9 mouse cellular contexts compared by ENCODE assay signal in the genomic region with DNA sequence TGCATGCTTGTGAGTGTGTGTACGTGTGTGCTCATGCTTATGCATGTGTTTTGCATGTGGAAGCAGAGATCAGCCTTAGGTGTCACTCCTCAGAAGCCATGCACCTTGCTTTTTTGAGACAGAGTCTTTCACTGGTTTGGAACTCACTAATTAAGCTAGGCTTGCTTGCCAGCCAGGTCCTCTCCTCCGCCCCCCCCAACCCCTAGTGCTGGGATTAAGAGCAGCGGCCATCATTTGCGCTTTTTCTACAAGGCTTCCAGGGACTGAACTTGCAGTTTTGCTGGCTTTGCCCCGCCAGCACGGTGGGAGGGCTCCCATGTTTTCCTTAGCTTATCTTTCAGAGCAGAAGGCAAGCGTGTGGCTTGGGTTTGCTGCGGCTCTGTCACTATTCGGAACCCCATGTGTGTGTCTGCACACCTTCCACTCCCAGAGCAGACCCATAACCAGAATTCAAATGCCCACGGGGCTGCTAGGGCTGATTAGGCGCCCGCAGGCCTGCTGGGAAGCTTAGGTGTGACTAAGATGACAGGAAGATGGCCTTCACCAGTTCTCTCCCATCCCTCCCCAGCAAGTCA. TPM values are rescaled to one million over a fixed set of nuclear protein-coding genes. Genes with fewer than 3 reads are reported as not detected.
DNase-seq lines count a peak whose midpoint lies in the region; ATAC-seq lines count a peak whose summit lies in the region.
"Had no signal": no experiment of that assay in that cellular context is flagged by ENCODE, and none has a peak within 500 bp of the region (broad histone marks: within the 10 kb centered on the region; RNA-seq: fewer than 3 reads in every experiment).

No protein-coding gene starts in this region.

- no peak overlapping the region for H3K27ac ChIP-seq in kidney, embryonic 16.5 days (ENCODE audit: low read length)
- 0 out of 2 replicates have a peak overlapping the region, but pooled peaks have one; percentile 4 for H3K27ac ChIP-seq in hindbrain, embryonic 12.5 days
- H3K27ac ChIP-seq in midbrain, embryonic 13.5 days: peak overlapping the region; percentile 51

- ATAC-seq in kidney, embryonic 16.5 days (ENCODE audit: low FRiP score, low TSS enrichment): no peak
- ATAC-seq in hindbrain, embryonic 12.5 days (ENCODE audit: low FRiP score): no peak
- no peak for ATAC-seq in midbrain, embryonic 13.5 days

- no peaks in the 10 kb centered on the region for H3K36me3 ChIP-seq in kidney, embryonic 16.5 days (ENCODE audit: insufficient read depth, low read length)
- H3K36me3 ChIP-seq in hindbrain, embryonic 12.5 days: no peaks in the 10 kb centered on the region
- no peaks in the 10 kb centered on the region for H3K36me3 ChIP-seq in midbrain, embryonic 13.5 days

- H3K4me1 ChIP-seq in kidney, embryonic 16.5 days (ENCODE audit: insufficient read depth, low read length): peaks cover 25% of the 10 kb centered on the region
- H3K4me1 ChIP-seq in hindbrain, embryonic 12.5 days: peaks cover 40% of the 10 kb centered on the region
- H3K4me1 ChIP-seq in midbrain, embryonic 13.5 days (replicated peaks): peaks cover 43% of the 10 kb centered on the region

- 0 out of 2 replicates have a peak overlapping the region, but pooled peaks have one; percentile 25 for H3K9ac ChIP-seq in kidney, embryonic 16.5 days (replicated peaks; ENCODE audit: low read length)
- H3K9ac ChIP-seq in hindbrain, embryonic 12.5 days: no peak overlapping the region
- H3K9ac ChIP-seq in midbrain, embryonic 13.5 days (replicated peaks): peak overlapping the region; percentile 10; the same call in 1 of the 2 replicates

- H3K27me3 ChIP-seq in kidney, embryonic 16.5 days (ENCODE audit: insufficient read depth, low read length): peaks cover 14% of the 10 kb centered on the region
- H3K27me3 ChIP-seq in hindbrain, embryonic 12.5 days: peaks cover 69% of the 10 kb centered on the region
- peaks cover 76% of the 10 kb centered on the region for H3K27me3 ChIP-seq in midbrain, embryonic 13.5 days

- H3K4me2 ChIP-seq in kidney, embryonic 16.5 days (replicated peaks; ENCODE audit: low read depth, low read length): no peak overlapping the region
- peak overlapping the region; percentile 27 for H3K4me2 ChIP-seq in hindbrain, embryonic 12.5 days (replicated peaks)
- H3K4me2 ChIP-seq in midbrain, embryonic 13.5 days (replicated peaks): peak overlapping the region; percentile 28

- no peak overlapping the region for H3K4me3 ChIP-seq in kidney, embryonic 16.5 days (ENCODE audit: low read length)
- no peak overlapping the region for H3K4me3 ChIP-seq in hindbrain, embryonic 12.5 days
- H3K4me3 ChIP-seq in midbrain, embryonic 13.5 days (replicated peaks): no peak overlapping the region

- DNase-seq in kidney, adult 11 months: no peak
- peak; percentile 50 for DNase-seq in embryo, embryonic 11 days
- DNase-seq in kidney, adult 18-20 months: no peak
- no peak for DNase-seq in right cerebral cortex, postnatal 4 days
- DNase-seq: lung, postnatal 10 days; thymus, postnatal 25 days had no signal

- H3K9me3 ChIP-seq in kidney, embryonic 16.5 days (ENCODE audit: low read length): no peaks in the 10 kb centered on the region
- no peaks in the 10 kb centered on the region for H3K9me3 ChIP-seq in hindbrain, embryonic 12.5 days (replicated peaks)
- no peaks in the 10 kb centered on the region for H3K9me3 ChIP-seq in midbrain, embryonic 13.5 days

- 31% methylated on average over 12 of the region's 12 CpGs for WGBS in kidney, embryonic 16.5 days
- WGBS in hindbrain, embryonic 12.5 days: 13% methylated on average over 12 of the region's 12 CpGs
- 4% methylated on average over 12 of the region's 12 CpGs for WGBS in midbrain, embryonic 13.5 days

RNA-seq across cellular contexts. Expression of a gene that starts 4.8 kb away (rescaled TPM):
- 45.8 and 48.5 TPM in 2 replicates for polyA plus RNA-seq in kidney, embryonic 16.5 days (2015; fragmentation: Nextera tagmentation; extraction: Ambion mirVana)
- polyA plus RNA-seq in hindbrain, embryonic 12.5 days (2016; fragmentation: Nextera tagmentation; extraction: Ambion mirVana): 163 and 181 TPM in 2 replicates
- 203 and 222 TPM in 2 replicates for polyA plus RNA-seq in midbrain, embryonic 13.5 days (2015; fragmentation: Nextera tagmentation; extraction: Ambion mirVana)

RNA-seq across cellular contexts. Expression of a gene that starts 48.1 kb away (rescaled TPM):
- 28.8 and 29.0 TPM in 2 replicates for polyA plus RNA-seq in kidney, embryonic 16.5 days (2015; fragmentation: Nextera tagmentation; extraction: Ambion mirVana)
- polyA plus RNA-seq in hindbrain, embryonic 12.5 days (2016; fragmentation: Nextera tagmentation; extraction: Ambion mirVana): 7.2 and 7.7 TPM in 2 replicates
- polyA plus RNA-seq in midbrain, embryonic 13.5 days (2015; fragmentation: Nextera tagmentation; extraction: Ambion mirVana): 7.1 and 7.8 TPM in 2 replicates
